Mouse (Mus musculus) bone marrow, adult 2 months (tissue): ENCODE results near the gene Sbk2. TPM values are rescaled to one million over a fixed set of nuclear protein-coding genes. Genes with fewer than 3 reads are reported as not detected.

Source experiments
- H3K27ac ChIP-seq: fragments of 200-500 bp; 2 replicates; pipeline ENCODE4 v1.5.1; 2012; ENCODE audit warnings: low read depth, mild to moderate bottlenecking, control low read depth, inconsistent platforms, low read length; ENCODE audit not compliant: control insufficient read depth, poor library complexity, insufficient read depth
- H3K4me1 ChIP-seq: fragments of 200-500 bp; 2 replicates; pipeline ENCODE4 v1.6.1; 2011; ENCODE audit warnings: low read length; ENCODE audit not compliant: control insufficient read depth, insufficient read depth
- H3K4me3 ChIP-seq: fragments of 200-500 bp; replicated peaks from 2 replicates; pipeline ENCODE3; 2011; ENCODE audit warnings: mild to moderate bottlenecking, low read depth, low read length, control low read depth; ENCODE audit not compliant: control insufficient read depth
- CTCF ChIP-seq: fragments of 200-500 bp; IDR thresholded peaks from 2 replicates; pipeline ENCODE4 v1.5.1; 2011; ENCODE audit warnings: low read length, control low read depth; ENCODE audit not compliant: control insufficient read depth, insufficient read depth
- POLR2A ChIP-seq: fragments of 200-500 bp; IDR thresholded peaks from 2 replicates; pipeline ENCODE4 v1.6.1; 2011; ENCODE audit warnings: low read depth, mild to moderate bottlenecking, control low read depth, low read length, borderline replicate concordance; ENCODE audit not compliant: control insufficient read depth
- WGBS: fragments of 180-500 bp; shearing (Covaris S2); methylation state at CpG from one replicate; pipeline ENCODE4 v1.1.7; 2018; 5-methylcytosine and 5-hydroxymethylcytosine counted together
- polyA plus RNA-seq: library from polyadenylated mRNA; stranded (reverse); fragments of >200 nt; gene quantifications from 2 replicates; pipeline ENCODE4 v1.2.4, GENCODE M21; 2011; ENCODE audit warnings: low replicate concordance; ENCODE audit not compliant: missing spikeins, insufficient read depth, insufficient read length

Sbk2 gene
- polyA plus RNA-seq, 1 experiment: not detected

- H3K4me1 ChIP-seq: peaks cover 2% of the 10 kb centered on the region
- under 1% methylated on average over 56 of the region's 56 CpGs for WGBS
These were observed 49.1 kb downstream of the Sbk2 start, which contains the start of gene Zfp628 for GRCm38 (mm10) chr7:4915007-4915665. Gene Zfp628 (plus strand): TSS chr7:4915217.

GRCm38 (mm10) chr7:4912248-4912647 is 52.0 kb downstream of the Sbk2 start:
- H3K4me1 ChIP-seq: peaks cover 2% of the 10 kb centered on the region
- 74% methylated on average over 5 of the region's 5 CpGs for WGBS
- no peak overlapping the region for H3K4me3 ChIP-seq
- TF ChIP-seq POLR2A (no peak), CTCF (no peak)
- no peak overlapping the region for H3K27ac ChIP-seq

More at GRCm38 (mm10) chr7:4915007-4915665, 49.1 kb downstream of the Sbk2 start, which contains the start of gene Zfp628:
- peak within 1 kb of the TSS; percentile 93 for H3K27ac ChIP-seq
- H3K4me3 ChIP-seq: peak within 1 kb of the TSS; percentile 99
- TF ChIP-seq POLR2A (peak; percentile 81; the same call in 1 of the 2 replicates), CTCF (no peak)

GRCm38 (mm10) chr7:4911561-4911960 is 52.6 kb downstream of the Sbk2 start:
- 60% methylated on average over 9 of the region's 9 CpGs for WGBS
- H3K4me3 ChIP-seq: no peak overlapping the region
- H3K4me1 ChIP-seq: peaks cover 2% of the 10 kb centered on the region
- no peak overlapping the region for H3K27ac ChIP-seq
- no peak for TF ChIP-seq POLR2A
- TF ChIP-seq CTCF: peak; percentile 39; the same call in 1 of the 2 replicates

GRCm38 (mm10) chr7:4906466-4906950 is 57.7 kb downstream of the Sbk2 start, which contains the start of gene Gm36210:
Gene Gm36210 (minus strand): TSS chr7:4906516.
- Histone ChIP-seq H3K4me3 (no peak within 1 kb of the TSS), H3K27ac (no peak within 1 kb of the TSS), H3K4me1 (no peaks in the 10 kb centered on the region)
- TF ChIP-seq POLR2A (no peak), CTCF (no peak)
- WGBS: 82% methylated on average over 10 of the region's 10 CpGs

- H3K4me3 ChIP-seq: no peak overlapping the region
- WGBS: 85% methylated on average over 9 of the region's 9 CpGs
- H3K27ac ChIP-seq: no peak overlapping the region
- TF ChIP-seq CTCF: no peak
- TF ChIP-seq POLR2A: no peak
- H3K4me1 ChIP-seq: no peaks in the 10 kb centered on the region
These were observed 61.8 kb downstream of the Sbk2 start for GRCm38 (mm10) chr7:4902404-4902803.

- Histone ChIP-seq H3K4me1 (no peaks in the 10 kb centered on the region), H3K27ac (no peak overlapping the region), H3K4me3 (no peak overlapping the region)
- TF ChIP-seq POLR2A: no peak
- peak; percentile 67 for TF ChIP-seq CTCF
- 75% methylated on average over 8 of the region's 8 CpGs for WGBS
These were observed 63.0 kb downstream of the Sbk2 start for GRCm38 (mm10) chr7:4901171-4901570.

GRCm38 (mm10) chr7:4900523-4900851 is 63.7 kb downstream of the Sbk2 start:
- no peak for TF ChIP-seq POLR2A
- no peak for TF ChIP-seq CTCF
- H3K4me1 ChIP-seq: no peaks in the 10 kb centered on the region
- no peak overlapping the region for H3K4me3 ChIP-seq
- WGBS: 31% methylated on average over 11 of the region's 11 CpGs
- no peak overlapping the region for H3K27ac ChIP-seq

GRCm38 (mm10) chr7:4899649-4900522 is 64.3 kb downstream of the Sbk2 start:
- Histone ChIP-seq H3K4me3 (no peak overlapping the region), H3K4me1 (no peaks in the 10 kb centered on the region), H3K27ac (no peak overlapping the region)
- TF ChIP-seq POLR2A (no peak), CTCF (no peak)
- 7% methylated on average over 19 of the region's 19 CpGs for WGBS
